Mouse (Mus musculus): ENCODE measurements at regions not wholly inside any gene's neighbourhood (a gene's known extent, or its start where the extent isn't known, plus 50 kb on each side); places are given as distances from the start of the nearest gene placed in this dataset.

GRCm38 (mm10) chr11:38618707-38619106 lies 1382.9 kb upstream of the Tenm2 start:
- no peak for DNase-seq

GRCm38 (mm10) chr11:38600971-38601370 lies 1365.2 kb upstream of the Tenm2 start:
- DNase-seq = peak; percentile 7

- no peak for DNase-seq
These were observed 1332.8 kb upstream of the Tenm2 start for GRCm38 (mm10) chr11:38568515-38568914.

GRCm38 (mm10) chr11:38543893-38544292 lies 1308.1 kb upstream of the Tenm2 start:
- DNase-seq = peak; percentile 4

GRCm38 (mm10) chr11:38540097-38540496 lies 1304.3 kb upstream of the Tenm2 start:
- no peak for DNase-seq

- no peak for DNase-seq
These were observed 1296.5 kb upstream of the Tenm2 start for GRCm38 (mm10) chr11:38532282-38532681.

- DNase-seq = no peak
These were observed 1273.9 kb upstream of the Tenm2 start for GRCm38 (mm10) chr11:38509676-38510075.

- no peak for DNase-seq
These were observed 1228.5 kb upstream of the Tenm2 start for GRCm38 (mm10) chr11:38464239-38464596.

- DNase-seq = no peak
These were observed 1227.9 kb upstream of the Tenm2 start for GRCm38 (mm10) chr11:38463568-38464238.

GRCm38 (mm10) chr11:38443291-38443690 lies 1207.5 kb upstream of the Tenm2 start:
- no peak for DNase-seq

GRCm38 (mm10) chr11:38410302-38410701 lies 1174.5 kb upstream of the Tenm2 start:
- DNase-seq = no peak

GRCm38 (mm10) chr11:38397771-38398170 lies 1162.0 kb upstream of the Tenm2 start:
- no peak for DNase-seq

GRCm38 (mm10) chr11:38386958-38387357 lies 1151.2 kb upstream of the Tenm2 start:
- DNase-seq = no peak

GRCm38 (mm10) chr11:38346442-38346841 lies 1110.7 kb upstream of the Tenm2 start:
- no peak for DNase-seq

- DNase-seq = no peak
These were observed 1099.6 kb upstream of the Tenm2 start for GRCm38 (mm10) chr11:38335411-38335810.

GRCm38 (mm10) chr11:38297693-38298092 lies 1061.9 kb upstream of the Tenm2 start:
- no peak for DNase-seq

GRCm38 (mm10) chr11:38291289-38291688 lies 1055.5 kb upstream of the Tenm2 start:
- no peak for DNase-seq

- no peak for DNase-seq
These were observed 1045.2 kb upstream of the Tenm2 start for GRCm38 (mm10) chr11:38280961-38281360.

Measured in right cerebral cortex, postnatal 14 days (tissue).